Mouse (Mus musculus) hematopoietic stem cell, adult 5-6 weeks (primary cell): Measurements from ENCODE around the gene Reep6. TPM values are rescaled to one million over a fixed set of nuclear protein-coding genes. Genes with fewer than 3 reads are reported as not detected.

Experiments
- ATAC-seq, 2 experiments: fragments of 125-278 bp in 1 of 2; replicated peaks in 1 of 2; 2 replicates each; pipeline ENCODE4 v1.8.0; 2016 to 2017; ENCODE audit warnings: inconsistent platforms in 2 of 2, mild to moderate bottlenecking in 2 of 2, moderate number of reproducible peaks in 2 of 2, low read depth in 1 of 2, moderate TSS enrichment in 1 of 2; ENCODE audit not compliant: low FRiP score in 2 of 2, poor library complexity in 2 of 2, severe bottlenecking in 2 of 2, insufficient read depth in 1 of 2, low TSS enrichment in 1 of 2
- total RNA-seq: library from RNA; stranded (forward); fragments of 172-1452, 232-1000 nt; gene quantifications from 2 replicates; pipeline ENCODE4 v1.2.3, GENCODE M21; 2017

Reep6 gene
- total RNA-seq, 1 experiment from 2014 or later: 2.9 TPM

DNA sequence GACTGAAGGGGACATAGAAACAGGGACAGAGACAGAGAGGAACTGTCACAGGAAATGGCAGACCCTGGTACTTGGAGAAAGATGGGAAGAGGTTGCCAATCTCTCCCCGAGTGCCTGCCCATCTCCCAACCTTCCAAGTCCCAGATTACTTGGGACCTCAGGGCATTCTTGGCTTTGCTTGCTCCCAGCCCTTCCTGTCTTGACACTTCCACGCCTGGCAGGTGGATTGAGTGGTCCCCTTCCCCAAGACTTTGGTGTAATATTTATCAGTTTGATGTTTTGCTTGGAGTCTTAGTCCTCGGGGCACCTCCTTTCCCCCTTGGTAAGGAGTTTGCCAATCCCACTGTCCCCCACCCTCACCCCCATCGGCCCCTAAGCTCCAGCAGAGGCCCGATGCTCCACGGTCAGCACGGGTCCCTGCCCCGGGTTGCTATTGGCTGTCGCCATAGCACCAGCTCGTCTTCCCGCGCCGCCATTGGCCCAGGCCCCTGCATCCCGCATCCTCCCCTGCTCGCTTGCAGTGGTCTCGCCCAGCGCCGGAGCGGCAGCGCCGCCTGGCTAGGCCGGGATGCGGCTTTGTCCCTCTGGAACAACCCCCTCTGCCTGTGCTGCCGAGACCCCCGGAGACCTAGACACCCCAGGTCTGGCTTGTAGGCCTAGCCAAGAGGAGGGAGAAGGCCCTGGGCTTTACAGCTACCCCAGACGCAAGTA, 31.0 kb upstream of the Reep6 start:
- no peak for ATAC-seq

DNA sequence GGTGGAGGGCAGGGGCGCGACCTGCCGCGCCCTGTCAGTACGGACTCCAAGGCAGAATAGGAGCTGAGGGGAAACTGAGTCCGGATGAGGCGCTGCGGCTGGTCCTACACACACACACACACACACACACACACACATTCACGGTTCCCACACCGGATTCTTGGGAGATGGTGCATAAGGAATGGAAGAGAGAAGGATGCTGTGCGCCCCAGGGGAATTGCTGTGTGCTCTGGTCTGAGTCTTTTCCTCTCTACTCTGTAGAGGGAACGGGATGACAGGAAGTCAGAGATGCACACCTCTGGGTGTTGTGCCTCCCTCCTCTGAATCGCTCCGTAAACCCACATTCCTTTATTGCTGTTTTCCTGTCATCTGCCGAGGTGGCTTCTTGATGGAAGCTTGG, 30.5 kb upstream of the Reep6 start:
- ATAC-seq: no peak

DNA sequence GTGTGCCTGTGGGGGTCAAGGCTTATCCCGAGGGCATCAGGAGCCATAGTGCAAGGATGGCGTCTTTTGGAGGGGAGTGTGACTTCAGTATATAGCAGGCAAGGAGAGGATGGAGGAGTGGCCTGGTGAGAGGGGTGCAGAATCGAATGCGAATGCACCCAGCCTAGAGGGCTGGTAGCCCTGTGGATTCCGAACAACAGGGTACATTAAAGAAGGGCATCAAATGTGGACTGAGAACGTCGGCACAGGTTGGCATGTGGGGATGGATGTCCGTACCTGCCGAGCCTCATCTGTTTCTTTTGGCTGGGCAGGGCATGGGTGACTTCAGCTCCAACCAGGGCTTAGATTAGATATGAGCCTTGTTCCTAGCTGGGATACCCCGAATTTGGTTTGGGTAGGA, 29.9 kb upstream of the Reep6 start:
- no peak for ATAC-seq

DNA sequence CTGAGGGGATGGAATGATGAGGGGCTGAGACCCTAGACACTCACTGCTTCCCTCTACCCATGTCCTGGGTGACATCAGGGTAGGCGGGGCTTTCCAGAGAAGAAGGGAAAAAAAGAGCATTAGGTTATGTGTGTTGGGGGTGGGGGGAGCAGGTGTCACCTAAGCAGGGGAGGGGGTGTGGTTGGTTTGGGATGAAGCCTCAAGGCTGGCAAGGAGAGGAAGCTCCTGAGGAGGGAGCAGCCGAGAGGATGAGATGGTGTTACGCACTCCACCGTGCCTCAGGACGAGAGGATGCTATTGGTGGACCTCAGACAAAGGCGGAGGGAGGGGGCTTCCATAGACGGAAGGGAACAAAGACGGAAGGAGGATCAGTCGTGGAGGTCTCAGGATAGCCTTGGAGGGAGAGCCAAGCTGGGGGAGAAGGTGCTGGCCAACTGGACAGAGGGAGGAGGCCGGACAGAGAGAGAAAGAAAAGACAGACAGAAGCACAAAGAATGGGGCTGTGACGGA, 29.0 kb upstream of the Reep6 start:
- no peak for ATAC-seq

DNA sequence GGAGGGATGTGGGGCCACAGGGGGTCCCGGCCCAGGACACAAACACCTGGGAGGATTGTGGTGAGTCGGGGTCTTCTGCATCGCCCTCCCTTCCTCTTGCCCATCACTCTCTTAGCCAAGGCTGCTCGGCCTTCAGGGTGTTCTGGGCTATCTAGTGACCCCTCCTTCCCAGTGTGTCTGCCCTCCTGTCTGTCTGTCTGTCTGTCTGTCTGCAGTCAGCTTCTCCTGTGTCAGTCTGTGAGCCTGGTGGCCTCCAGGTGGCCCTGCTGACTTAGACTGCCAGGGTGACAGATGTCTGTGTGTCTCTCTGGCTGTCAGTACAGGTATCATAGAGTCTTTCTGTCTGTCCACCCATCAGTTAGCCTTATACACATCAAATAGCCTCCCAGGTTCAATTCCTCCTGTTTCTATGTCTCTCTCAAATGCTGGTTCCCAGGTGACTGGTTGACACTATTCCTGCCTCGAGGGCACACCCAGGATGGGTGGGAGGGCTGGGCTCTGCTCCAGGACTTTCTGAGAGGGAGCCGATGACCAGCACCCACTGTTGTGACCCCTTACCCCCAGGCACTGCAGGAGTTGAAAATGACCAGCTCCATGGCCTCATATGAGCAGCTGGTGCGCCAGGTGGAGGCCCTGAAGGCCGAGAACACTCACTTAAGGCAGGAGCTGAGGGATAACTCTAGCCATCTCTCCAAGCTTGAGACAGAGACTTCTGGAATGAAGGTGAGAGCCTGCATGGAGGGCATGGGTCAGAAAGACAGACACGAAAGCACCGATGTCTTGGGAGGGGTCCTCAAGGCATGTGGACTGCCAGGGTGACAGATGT, 28.3 kb upstream of the Reep6 start:
- no peak for ATAC-seq

DNA sequence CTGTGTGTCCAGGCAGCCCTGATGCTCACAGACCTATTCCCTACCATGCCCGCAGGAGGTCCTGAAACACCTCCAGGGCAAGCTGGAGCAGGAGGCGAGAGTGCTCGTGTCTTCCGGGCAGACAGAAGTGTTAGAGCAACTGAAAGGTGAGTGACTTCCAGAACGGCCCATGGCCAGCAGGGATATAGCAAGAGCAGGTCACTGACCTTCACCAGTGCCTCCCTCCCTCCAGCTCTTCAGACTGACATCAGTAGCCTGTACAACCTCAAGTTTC, 27.7 kb upstream of the Reep6 start:
- no peak for ATAC-seq

DNA sequence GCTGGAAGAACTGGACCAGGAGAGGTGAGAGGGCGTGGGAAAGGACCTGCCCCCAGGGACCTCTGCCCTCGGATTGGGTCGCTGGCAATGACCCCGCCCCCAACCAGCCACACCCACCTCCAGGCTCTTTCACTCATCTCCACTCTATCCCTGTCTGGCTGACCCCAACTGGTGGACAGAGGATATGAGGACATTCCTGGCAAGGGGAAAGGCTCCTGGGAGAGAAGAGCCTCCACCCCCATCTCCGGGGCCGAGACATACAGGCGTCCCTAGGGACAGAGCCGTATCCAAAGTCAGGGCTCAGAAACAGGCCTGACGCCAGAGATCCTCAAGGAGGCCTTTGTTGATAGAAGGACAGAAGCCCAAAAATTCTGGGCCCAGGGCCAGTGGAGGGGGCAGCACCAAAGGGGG, 27.3 kb upstream of the Reep6 start:
- no peak for ATAC-seq

DNA sequence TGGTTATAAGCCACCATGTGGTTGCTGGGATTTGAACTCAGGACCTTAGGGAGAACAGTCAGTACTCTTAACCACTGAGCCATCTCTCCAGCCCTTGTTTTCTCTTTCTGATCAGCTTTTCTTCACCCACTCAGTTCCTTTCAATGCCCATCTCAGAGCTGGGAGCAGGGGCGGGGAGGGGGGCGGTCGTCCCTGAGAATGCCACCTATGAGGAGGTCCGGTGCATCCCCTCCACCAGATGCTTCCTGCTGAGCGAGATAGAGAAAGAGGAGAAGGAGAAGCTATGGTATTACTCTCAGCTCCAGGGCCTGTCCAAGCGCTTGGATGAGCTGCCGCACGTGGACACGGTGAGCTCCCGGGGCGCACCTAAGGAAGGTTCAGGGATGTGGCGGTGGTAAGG, 25.3 kb upstream of the Reep6 start:
- peak; percentile 46 to 59 for ATAC-seq

DNA sequence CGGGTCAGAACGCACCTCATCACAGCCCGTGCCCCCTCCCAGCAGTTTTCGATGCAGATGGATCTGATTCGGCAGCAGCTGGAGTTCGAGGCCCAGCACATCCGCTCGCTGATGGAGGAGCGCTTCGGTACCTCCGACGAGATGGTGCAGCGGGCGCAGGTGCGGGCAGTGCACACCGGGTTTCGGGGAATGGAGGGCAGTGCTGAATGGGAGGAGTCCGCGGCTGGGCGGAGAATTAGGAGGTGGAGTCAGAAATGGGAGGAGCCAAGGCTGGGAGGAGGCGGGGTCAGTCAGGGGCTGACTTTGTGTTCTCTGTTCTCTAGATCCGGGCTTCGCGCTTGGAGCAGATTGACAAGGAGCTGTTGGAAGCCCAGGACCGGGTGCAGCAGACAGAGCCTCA, 24.9 kb upstream of the Reep6 start:
- peak; percentile 80 to 84 for ATAC-seq

DNA sequence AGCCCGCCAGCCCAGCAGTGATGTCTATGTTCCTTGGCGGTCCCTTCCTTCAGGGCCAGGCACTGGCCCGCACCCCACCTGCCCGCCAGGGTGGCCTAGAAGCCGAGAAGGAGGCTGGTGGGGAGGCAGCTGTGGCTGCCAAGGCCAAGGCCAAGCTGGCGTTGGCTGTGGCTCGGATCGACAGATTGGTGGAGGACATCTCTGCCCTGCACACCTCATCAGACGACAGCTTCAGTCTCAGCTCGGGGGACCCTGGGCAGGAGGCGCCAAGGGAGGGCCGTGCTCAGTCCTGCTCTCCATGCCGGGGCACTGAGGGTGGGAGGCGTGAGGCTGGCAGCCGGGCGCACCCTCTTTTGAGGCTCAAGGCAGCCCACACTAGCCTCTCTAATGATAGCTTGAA, 18.2 kb upstream of the Reep6 start:
- no peak for ATAC-seq

DNA sequence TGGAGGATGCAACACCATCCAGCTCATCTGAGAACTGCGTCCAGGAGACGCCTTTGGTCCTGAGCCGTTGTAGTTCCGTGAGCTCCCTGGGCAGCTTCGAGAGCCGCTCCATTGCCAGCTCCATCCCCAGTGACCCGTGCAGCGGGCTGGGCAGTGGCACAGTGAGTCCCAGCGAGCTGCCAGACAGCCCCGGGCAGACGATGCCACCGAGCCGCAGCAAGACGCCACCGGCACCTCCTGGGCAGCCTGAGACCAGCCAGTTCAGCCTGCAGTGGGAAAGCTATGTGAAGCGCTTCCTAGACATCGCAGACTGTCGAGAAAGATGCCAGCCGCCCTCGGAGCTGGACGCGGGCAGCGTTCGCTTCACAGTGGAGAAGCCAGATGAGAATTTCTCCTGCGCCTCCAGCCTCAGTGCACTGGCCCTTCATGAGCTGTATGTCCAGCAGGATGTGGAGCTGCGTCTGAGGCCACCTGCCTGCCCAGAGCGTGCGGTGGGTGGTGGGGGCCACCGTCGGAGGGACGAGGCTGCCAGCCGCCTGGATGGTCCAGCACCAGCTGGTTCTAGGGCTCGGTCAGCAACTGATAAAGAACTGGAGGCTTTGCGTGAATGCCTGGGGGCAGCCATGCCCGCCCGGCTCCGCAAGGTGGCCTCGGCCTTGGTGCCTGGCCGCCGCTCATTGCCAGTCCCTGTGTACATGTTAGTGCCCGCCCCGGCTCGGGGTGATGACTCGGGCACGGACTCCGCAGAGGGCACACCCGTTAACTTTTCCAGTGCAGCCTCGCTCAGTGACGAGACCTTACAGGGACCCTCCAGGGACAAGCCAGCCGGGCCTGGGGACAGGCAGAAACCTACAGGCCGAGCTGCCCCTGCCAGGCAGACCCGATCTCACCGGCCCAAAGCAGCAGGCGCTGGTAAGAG, 16.9 kb upstream of the Reep6 start:
- ATAC-seq: no peak

DNA sequence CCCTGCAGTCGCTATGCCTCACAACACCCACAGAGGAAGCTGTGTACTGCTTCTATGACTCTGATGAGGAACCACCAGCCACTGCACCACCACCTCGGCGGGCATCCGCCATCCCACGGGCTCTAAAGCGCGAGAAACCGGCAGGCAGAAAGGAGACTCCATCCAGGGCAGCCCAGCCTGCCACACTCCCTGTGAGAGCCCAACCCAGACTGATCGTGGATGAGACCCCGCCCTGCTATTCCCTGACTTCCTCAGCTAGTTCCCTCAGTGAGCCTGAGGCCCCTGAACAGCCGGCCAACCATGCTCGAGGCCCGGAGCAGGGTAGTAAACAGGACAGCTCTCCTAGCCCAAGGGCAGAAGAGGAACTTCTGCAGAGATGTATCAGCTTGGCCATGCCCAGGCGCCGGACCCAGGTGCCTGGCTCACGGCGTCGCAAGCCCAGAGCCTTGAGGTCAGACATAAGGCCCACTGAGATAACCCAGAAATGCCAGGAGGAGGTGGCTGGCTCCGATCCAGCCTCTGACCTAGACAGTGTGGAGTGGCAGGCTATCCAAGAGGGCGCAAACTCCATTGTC, 16.0 kb upstream of the Reep6 start:
- ATAC-seq: peak; percentile 43 to 57

DNA sequence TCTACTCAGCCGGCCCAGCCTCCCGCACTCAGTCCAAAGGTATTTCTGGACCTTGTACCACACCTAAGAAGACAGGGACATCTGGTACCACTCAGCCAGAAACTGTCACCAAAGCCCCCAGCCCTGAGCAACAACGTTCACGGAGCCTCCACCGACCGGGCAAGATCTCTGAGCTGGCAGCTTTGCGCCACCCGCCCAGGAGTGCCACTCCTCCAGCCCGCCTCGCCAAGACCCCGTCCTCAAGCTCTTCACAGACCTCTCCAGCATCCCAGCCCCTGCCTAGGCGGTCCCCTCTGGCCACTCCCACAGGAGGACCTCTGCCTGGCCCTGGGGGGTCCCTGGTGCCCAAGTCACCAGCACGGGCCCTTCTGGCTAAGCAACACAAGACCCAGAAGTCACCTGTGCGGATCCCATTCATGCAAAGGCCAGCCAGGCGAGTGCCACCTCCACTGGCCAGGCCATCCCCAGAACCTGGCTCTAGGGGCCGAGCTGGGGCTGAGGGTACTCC, 15.2 kb upstream of the Reep6 start:
- ATAC-seq: no peak

DNA sequence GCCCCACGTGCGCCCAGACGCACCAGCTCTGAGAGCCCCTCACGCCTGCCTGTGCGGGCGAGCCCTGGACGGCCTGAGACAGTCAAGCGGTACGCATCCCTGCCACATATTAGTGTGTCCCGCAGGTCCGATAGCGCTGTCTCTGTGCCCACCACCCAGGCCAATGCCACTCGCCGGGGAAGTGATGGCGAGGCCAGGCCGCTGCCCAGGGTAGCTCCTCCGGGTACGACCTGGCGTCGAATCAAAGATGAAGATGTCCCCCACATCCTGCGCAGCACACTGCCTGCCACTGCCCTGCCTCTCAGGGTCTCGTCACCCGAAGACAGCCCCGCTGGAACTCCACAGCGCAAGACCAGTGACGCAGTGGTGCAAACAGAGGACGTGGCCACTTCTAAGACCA, 14.4 kb upstream of the Reep6 start:
- ATAC-seq: no peak

DNA sequence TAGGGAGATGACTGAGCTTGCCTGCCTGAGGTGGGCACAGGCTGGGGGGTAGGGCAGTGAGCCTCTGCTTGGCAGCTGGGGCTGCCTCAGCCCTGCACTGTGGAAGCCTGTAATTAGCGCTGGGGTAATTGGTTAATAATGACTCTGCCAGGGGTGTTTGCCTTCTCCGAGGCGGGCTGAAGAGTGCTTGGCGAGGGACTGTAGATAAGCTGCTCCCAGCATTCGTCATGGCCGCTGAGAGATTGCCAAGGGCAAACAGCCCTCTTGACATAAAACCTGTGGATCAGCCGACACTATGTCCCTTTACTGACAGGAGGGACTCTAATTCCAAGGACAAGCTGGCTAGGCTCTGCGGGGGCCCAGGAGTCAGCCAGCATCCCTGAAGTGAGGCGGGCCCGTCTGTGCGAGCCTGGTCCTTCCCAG, 13.4 kb upstream of the Reep6 start:
- no peak for ATAC-seq

DNA sequence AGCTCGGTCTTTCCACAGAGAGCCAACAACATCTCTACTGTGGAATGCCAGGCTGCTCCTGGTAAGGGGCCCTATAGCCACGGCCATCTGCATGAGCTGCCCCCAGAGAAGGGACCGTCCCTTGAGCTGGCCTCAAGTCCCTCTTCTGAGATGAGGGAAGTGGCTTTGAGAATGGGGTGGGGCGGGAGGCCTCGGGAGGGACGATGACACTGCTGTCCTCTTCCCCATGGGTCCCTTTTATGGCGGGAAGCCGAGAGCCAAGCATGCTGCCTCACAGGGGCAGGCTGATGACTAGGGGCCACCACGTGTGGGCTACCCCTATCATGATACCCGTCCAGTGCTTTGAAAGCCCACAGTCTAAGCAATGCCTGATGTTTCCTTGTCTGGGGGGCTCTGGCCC, 12.7 kb upstream of the Reep6 start:
- no peak for ATAC-seq

DNA sequence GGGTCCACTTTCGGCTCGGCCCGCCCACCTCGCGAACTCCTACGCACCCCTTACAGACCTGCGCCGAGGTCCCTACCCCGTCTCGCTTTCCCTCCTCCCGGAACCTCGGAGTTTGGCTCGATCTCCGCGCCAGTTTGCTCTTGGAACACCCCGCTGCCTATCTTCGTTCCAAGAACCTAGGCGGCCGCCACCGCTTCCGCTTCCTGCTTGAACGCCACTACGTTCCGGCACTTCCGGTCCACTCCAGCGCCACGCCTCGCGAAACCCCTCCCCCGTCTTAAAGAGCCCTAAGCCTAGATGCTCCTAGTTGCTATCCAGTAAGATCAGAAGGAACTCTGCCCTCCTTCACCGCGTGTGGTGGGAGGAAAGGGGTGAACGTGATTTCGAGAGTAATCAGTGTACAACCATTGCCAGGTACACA, 9.4 kb upstream of the Reep6 start, which contains the start of gene 2310011J03Rik:
Gene 2310011J03Rik, minus strand, starts transcription at position 198 of the 421 bp plus-strand sequence.
- peak; percentile 62 to 78 for ATAC-seq
